Mouse (Mus musculus): Measurements from ENCODE around the gene Cyp2ab1.

The Cyp2ab1 gene

GRCm38 (mm10) chr16:20265089-20265488 lies 60.1 kb downstream of the Cyp2ab1 start:
- DNase-seq, result no peak
